Comparison of ENCODE assay signal across 9 mouse cellular contexts in genomic region chr2:163858254-163858947, GRCm38 (mm10). TPM values are rescaled to one million over a fixed set of nuclear protein-coding genes. Genes with fewer than 3 reads are reported as not detected.
DNase-seq lines count a peak whose midpoint lies in the region; ATAC-seq and TF ChIP-seq lines count a peak whose summit lies in the region.
"Had no signal": no experiment of that assay in that cellular context is flagged by ENCODE, and none has a peak within 500 bp of the region (broad histone marks: within the 10 kb centered on the region; RNA-seq: fewer than 3 reads in every experiment).

No protein-coding gene starts in this region.

- no peak overlapping the region for H3K27ac ChIP-seq in heart, embryonic 10.5 days
- no peak overlapping the region for H3K27ac ChIP-seq in ES-E14 (ENCODE audit: insufficient read depth, low read depth, low read length, poor library complexity, severe bottlenecking)
- no peak overlapping the region for H3K27ac ChIP-seq in kidney, postnatal 0 days
- no peak overlapping the region for H3K27ac ChIP-seq in stomach, embryonic 16.5 days (ENCODE audit: low read length)

- in situ Hi-C loops in ES-E14 (cut with MboI; ENCODE audit: low sequenced_read_pairs in 2 of 2, unreplicated experiment in 2 of 2) = loop anchor here (10.0 to 25.0 kb wide), 2 partner anchors 86 to 104 kb away; no protein-coding TSS in a partner anchor

- WGBS in heart, embryonic 10.5 days = 14% methylated on average over 50 of the region's 50 CpGs
- WGBS in kidney, postnatal 0 days = 13% methylated on average over 50 of the region's 50 CpGs
- WGBS in stomach, embryonic 16.5 days = 12% methylated on average over 49 of the region's 50 CpGs

- H3K9ac ChIP-seq in ES-E14 (ENCODE audit: insufficient read depth, low read depth, low read length, poor library complexity, severe bottlenecking) = no peak overlapping the region
- no peak overlapping the region for H3K9ac ChIP-seq in kidney, postnatal 0 days (ENCODE audit: low read depth, low read length)
- H3K9ac ChIP-seq in stomach, embryonic 16.5 days (ENCODE audit: low read length) = no peak overlapping the region

- peak overlapping the region; percentile 28; the same call in 1 of the 2 replicates for H3K4me2 ChIP-seq in kidney, postnatal 0 days (ENCODE audit: low read length)
- peak overlapping the region; percentile 22; the same call in 1 of the 2 replicates for H3K4me2 ChIP-seq in stomach, embryonic 16.5 days (ENCODE audit: low read depth, low read length)

- TF ChIP-seq CTCF in kidney, postnatal 0 days (IDR thresholded peaks at IDR 0.05; ENCODE audit: low read depth) = peak; percentile 74

- no peaks in the 10 kb centered on the region for H3K36me3 ChIP-seq in heart, embryonic 10.5 days
- no peaks in the 10 kb centered on the region for H3K36me3 ChIP-seq in ES-E14 (ENCODE audit: control insufficient read depth, insufficient read depth, low read length, poor library complexity, severe bottlenecking)
- H3K36me3 ChIP-seq in kidney, postnatal 0 days (ENCODE audit: insufficient read depth, low read length) = no peaks in the 10 kb centered on the region
- H3K36me3 ChIP-seq in stomach, embryonic 16.5 days (ENCODE audit: control insufficient read depth, insufficient read depth, low read length) = no peaks in the 10 kb centered on the region

- ATAC-seq in kidney, postnatal 0 days (replicated peaks; ENCODE audit: low FRiP score, low read depth) = peak; percentile 55; the same call in 1 of the 2 replicates
- ATAC-seq in megakaryocyte-erythroid progenitor cell, adult 5-6 weeks (replicated peaks; ENCODE audit: low FRiP score, low TSS enrichment, poor library complexity, severe bottlenecking) = peak; percentile 36
- ATAC-seq in stomach, embryonic 16.5 days (ENCODE audit: insufficient read depth, low FRiP score) = no peak

- peaks cover 15% of the 10 kb centered on the region for H3K4me1 ChIP-seq in heart, embryonic 10.5 days
- H3K4me1 ChIP-seq in ES-E14 (ENCODE audit: control insufficient read depth in 2 of 2, insufficient read depth in 2 of 2, low read length in 2 of 2, poor library complexity in 1 of 2) = peaks cover 0 to 3% of the 10 kb centered on the region in 2 experiments; a peak in 1 of 4 replicates
- peaks cover 4% of the 10 kb centered on the region; the same call in 1 of the 2 replicates for H3K4me1 ChIP-seq in kidney, postnatal 0 days (replicated peaks; ENCODE audit: insufficient read depth, low read length)
- peaks cover 4% of the 10 kb centered on the region; the same call in 1 of the 2 replicates for H3K4me1 ChIP-seq in stomach, embryonic 16.5 days (ENCODE audit: control insufficient read depth, insufficient read depth, low read length)

- H3K4me3 ChIP-seq in heart, embryonic 10.5 days = peak overlapping the region; percentile 34
- H3K4me3 ChIP-seq in ES-E14 (ENCODE audit: insufficient read depth in 1 of 2, low read depth in 1 of 2, low read length in 2 of 2, poor library complexity in 1 of 2, severe bottlenecking in 1 of 2) = peak overlapping the region; percentile 55 to 59
- H3K4me3 ChIP-seq in kidney, postnatal 0 days (replicated peaks; ENCODE audit: low read depth, low read length) = no peak overlapping the region
- no peak overlapping the region for H3K4me3 ChIP-seq in stomach, embryonic 16.5 days (replicated peaks; ENCODE audit: low read length)

- H3K9me3 ChIP-seq in heart, embryonic 10.5 days = no peaks in the 10 kb centered on the region
- no peaks in the 10 kb centered on the region for H3K9me3 ChIP-seq in ES-E14 (ENCODE audit: control insufficient read depth, insufficient read depth, low read depth, low read length)
- H3K9me3 ChIP-seq in kidney, postnatal 0 days (replicated peaks; ENCODE audit: low read length) = no peaks in the 10 kb centered on the region
- no peaks in the 10 kb centered on the region for H3K9me3 ChIP-seq in stomach, embryonic 16.5 days (replicated peaks; ENCODE audit: control insufficient read depth, low read length)

- DNase-seq in heart, embryonic 10.5 days (ENCODE audit: low spot score) = no peak
- DNase-seq in heart, adult 8-10 months (ENCODE audit: low spot score) = no peak
- no peak for DNase-seq in ES-E14 (ENCODE audit: low read depth, low spot score)
- DNase-seq in cerebellum, postnatal 25 days = peak; percentile 85 to 86
- peak; percentile 53 for DNase-seq in gastrocnemius, postnatal 10 days
- no peak for DNase-seq in kidney, postnatal 0 days (ENCODE audit: low spot score)

- peaks cover 96% of the 10 kb centered on the region for H3K27me3 ChIP-seq in heart, embryonic 10.5 days (ENCODE audit: insufficient read depth, poor library complexity, severe bottlenecking)
- peaks cover 29% of the 10 kb centered on the region for H3K27me3 ChIP-seq in kidney, postnatal 0 days (ENCODE audit: insufficient read depth, low read length)
- peaks cover 32% of the 10 kb centered on the region for H3K27me3 ChIP-seq in stomach, embryonic 16.5 days (ENCODE audit: control insufficient read depth, insufficient read depth, low read length)

TF ChIP-seq in ES-E14, 5 proteins besides CTCF, POLR2A, EP300 and RAD21:
- no peak for TF ChIP-seq ZC3H11A (IDR thresholded peaks at IDR 0.05; ENCODE audit: borderline replicate concordance, low read depth, low read length)
- TF ChIP-seq HCFC1 (IDR thresholded peaks at IDR 0.05; ENCODE audit: borderline replicate concordance, insufficient read depth, low read length) = no peak
- no peak for TF ChIP-seq CHD2 (IDR thresholded peaks at IDR 0.05; ENCODE audit: low read depth, low read length)
- no peak for TF ChIP-seq MAFK (IDR thresholded peaks at IDR 0.05; ENCODE audit: insufficient read depth, low read depth, low read length)
- no peak for TF ChIP-seq ZNF384 (IDR thresholded peaks at IDR 0.05; ENCODE audit: low read depth, low read length)

RNA-seq across cellular contexts. Expression of gene Kcnk15, which starts 5.0 kb away (rescaled TPM):
- not detected in 2 replicates for polyA plus RNA-seq in heart, embryonic 10.5 days (2016; fragmentation: Nextera tagmentation; extraction: Ambion mirVana)
- total RNA-seq in heart, adult 8-10 months (2022) = not detected
- total RNA-seq in ES-E14 (2012; rRNA removed) = not detected in 2 replicates
- total RNA-seq in gastrocnemius, postnatal 10 days (2021) = not detected
- not detected in 2 replicates for polyA plus RNA-seq in kidney, postnatal 0 days (2015; fragmentation: Nextera tagmentation; extraction: Ambion mirVana)
- not detected in 2 replicates for total RNA-seq in megakaryocyte-erythroid progenitor cell, adult 5-6 weeks (2014; fragmentation: Nextera tagmentation)
- total RNA-seq in megakaryocyte-erythroid progenitor cell, adult 5-6 weeks (2017) = not detected in 2 replicates
- not detected in 2 replicates for polyA plus RNA-seq in stomach, embryonic 16.5 days (2015; fragmentation: Nextera tagmentation; extraction: Ambion mirVana)
- total RNA-seq: heart, adult 18-20 months had no signal

RNA-seq across cellular contexts. Expression of gene Ccn5, which starts 37.7 kb away (rescaled TPM):
- 0.28 TPM in 1 of 2 replicates, not detected in the other for polyA plus RNA-seq in heart, embryonic 10.5 days (2016; fragmentation: Nextera tagmentation; extraction: Ambion mirVana)
- total RNA-seq in heart, adult 8-10 months (2022) = 1 to 10 TPM in 2 of 4 experiments, under 1 TPM in 2; 0.65 to 2.6 (median 1.4) TPM
- total RNA-seq in ES-E14 (2012; rRNA removed) = 0.26 and 0.27 TPM in 2 replicates
- 1 to 10 TPM in 1 of 2 experiments, under 1 TPM in 1; 0.40 to 1.9 TPM for total RNA-seq in gastrocnemius, postnatal 10 days (2021)
- polyA plus RNA-seq in kidney, postnatal 0 days (2015; fragmentation: Nextera tagmentation; extraction: Ambion mirVana) = 0.17 and 0.28 TPM in 2 replicates
- not detected in 2 replicates for total RNA-seq in megakaryocyte-erythroid progenitor cell, adult 5-6 weeks (2014; fragmentation: Nextera tagmentation)
- total RNA-seq in megakaryocyte-erythroid progenitor cell, adult 5-6 weeks (2017) = not detected in 2 replicates
- polyA plus RNA-seq in stomach, embryonic 16.5 days (2015; fragmentation: Nextera tagmentation; extraction: Ambion mirVana) = 0.15 TPM in 1 of 2 replicates, not detected in the other

Comparison
In these comparisons a context has a peak if more than half of its experiments do, and no peak if none do; other contexts are left out.
1. DNase-seq: peak in cerebellum, postnatal 25 days (2 of 2) and gastrocnemius, postnatal 10 days (single experiment); none in heart, embryonic 10.5 days (single experiment), heart, adult 8-10 months (single experiment), ES-E14 (single experiment) and kidney, postnatal 0 days (single experiment).
2. H3K4me3 ChIP-seq: peak in heart, embryonic 10.5 days (single experiment) and ES-E14 (2 of 2); none in kidney, postnatal 0 days (single experiment) and stomach, embryonic 16.5 days (single experiment).